Mouse (Mus musculus): ENCODE measurements around the gene Tlk2. TPM values are rescaled to one million over a fixed set of nuclear protein-coding genes. Genes with fewer than 3 reads are reported as not detected.
"Not testable (repeated sequence)": the region's sequence is repeated elsewhere in the genome, so short reads cannot be mapped to it uniquely, and the experiment has no call there.

The Tlk2 gene
- polyA plus RNA-seq (2012; ENCODE audit: insufficient read depth, insufficient read length, low replicate concordance, missing spikeins): 262 TPM in 1 of 2 replicates, not detected in the other

- Histone ChIP-seq H3K27ac (ENCODE audit: insufficient read depth, low read depth, low read length) (no peak within 1 kb of the TSS), H3K4me3 (ENCODE audit: insufficient read depth, low read depth, low read length) (no peak within 1 kb of the TSS)
- 59% methylated on average over 2 of the region's 2 CpGs for WGBS
Observed at GRCm38 (mm10) chr11:105178516-105178915, at the start of gene Tlk2. Gene Tlk2 (plus strand): TSS chr11:105178807.

GRCm38 (mm10) chr11:105135692-105136091 lies 42.9 kb upstream of the Tlk2 start:
- WGBS: 93% methylated on average over 7 of the region's 7 CpGs
- no peak overlapping the region for H3K27ac ChIP-seq (ENCODE audit: insufficient read depth, low read depth, low read length)
- H3K4me3 ChIP-seq (ENCODE audit: insufficient read depth, low read depth, low read length): no peak overlapping the region
- TF ChIP-seq CTCF (IDR thresholded peaks at IDR 0.05; ENCODE audit: insufficient read depth, low read depth, low read length) (no peak), POLR2A (IDR thresholded peaks at IDR 0.05; ENCODE audit: insufficient read depth, low read depth, low read length) (no peak)
- H3K4me1 ChIP-seq (ENCODE audit: control insufficient read depth, insufficient read depth, low read length): no peaks in the 10 kb centered on the region

More at GRCm38 (mm10) chr11:105178516-105178915, at the start of gene Tlk2:
- peaks cover 7% of the 10 kb centered on the region; the same call in 1 of the 2 replicates for H3K4me1 ChIP-seq (ENCODE audit: control insufficient read depth, insufficient read depth, low read length)
- no peak for TF ChIP-seq POLR2A (IDR thresholded peaks at IDR 0.05; ENCODE audit: insufficient read depth, low read depth, low read length)

GRCm38 (mm10) chr11:105137255-105137654 lies 41.4 kb upstream of the Tlk2 start:
- 92% methylated on average over 2 of the region's 2 CpGs for whole genome bisulfite sequencing
- H3K4me1 ChIP-seq (ENCODE audit: control insufficient read depth, insufficient read depth, low read length); H3K4me3 ChIP-seq (ENCODE audit: insufficient read depth, low read depth, low read length): not testable (repeated sequence)

GRCm38 (mm10) chr11:105140512-105140911 lies 38.1 kb upstream of the Tlk2 start:
- WGBS: 91% methylated on average over 8 of the region's 8 CpGs
- H3K27ac ChIP-seq (ENCODE audit: insufficient read depth, low read depth, low read length); H3K4me3 ChIP-seq (ENCODE audit: insufficient read depth, low read depth, low read length); H3K4me1 ChIP-seq (ENCODE audit: control insufficient read depth, insufficient read depth, low read length): not testable (repeated sequence)

More at GRCm38 (mm10) chr11:105137255-105137654, 41.4 kb upstream of the Tlk2 start:
- not testable (repeated sequence) for H3K27ac ChIP-seq (ENCODE audit: insufficient read depth, low read depth, low read length)

GRCm38 (mm10) chr11:105141115-105141514 lies 37.5 kb upstream of the Tlk2 start:
- H3K4me3 ChIP-seq (ENCODE audit: insufficient read depth, low read depth, low read length): no peak overlapping the region
- 93% methylated on average over 5 of the region's 5 CpGs for WGBS
- no peak overlapping the region for H3K27ac ChIP-seq (ENCODE audit: insufficient read depth, low read depth, low read length)
- TF ChIP-seq CTCF (IDR thresholded peaks at IDR 0.05; ENCODE audit: insufficient read depth, low read depth, low read length) (no peak), POLR2A (IDR thresholded peaks at IDR 0.05; ENCODE audit: insufficient read depth, low read depth, low read length) (no peak)
- H3K4me1 ChIP-seq (ENCODE audit: control insufficient read depth, insufficient read depth, low read length): no peaks in the 10 kb centered on the region

GRCm38 (mm10) chr11:105143564-105143963 lies 35.0 kb upstream of the Tlk2 start:
- Histone ChIP-seq H3K4me3 (ENCODE audit: insufficient read depth, low read depth, low read length) (no peak overlapping the region), H3K4me1 (ENCODE audit: control insufficient read depth, insufficient read depth, low read length) (no peaks in the 10 kb centered on the region), H3K27ac (ENCODE audit: insufficient read depth, low read depth, low read length) (no peak overlapping the region)
- TF ChIP-seq POLR2A (IDR thresholded peaks at IDR 0.05; ENCODE audit: insufficient read depth, low read depth, low read length) (no peak), CTCF (IDR thresholded peaks at IDR 0.05; ENCODE audit: insufficient read depth, low read depth, low read length) (no peak)

GRCm38 (mm10) chr11:105144084-105144483 lies 34.5 kb upstream of the Tlk2 start:
- TF ChIP-seq CTCF (IDR thresholded peaks at IDR 0.05; ENCODE audit: insufficient read depth, low read depth, low read length) (no peak), POLR2A (IDR thresholded peaks at IDR 0.05; ENCODE audit: insufficient read depth, low read depth, low read length) (no peak)
- Histone ChIP-seq H3K4me1 (ENCODE audit: control insufficient read depth, insufficient read depth, low read length) (no peaks in the 10 kb centered on the region), H3K27ac (ENCODE audit: insufficient read depth, low read depth, low read length) (no peak overlapping the region), H3K4me3 (ENCODE audit: insufficient read depth, low read depth, low read length) (no peak overlapping the region)
- 85% methylated on average over 3 of the region's 3 CpGs for WGBS

GRCm38 (mm10) chr11:105144508-105145210 lies 33.9 kb upstream of the Tlk2 start:
- Histone ChIP-seq H3K4me3 (ENCODE audit: insufficient read depth, low read depth, low read length) (no peak overlapping the region), H3K4me1 (ENCODE audit: control insufficient read depth, insufficient read depth, low read length) (no peaks in the 10 kb centered on the region), H3K27ac (ENCODE audit: insufficient read depth, low read depth, low read length) (no peak overlapping the region)
- TF ChIP-seq POLR2A (IDR thresholded peaks at IDR 0.05; ENCODE audit: insufficient read depth, low read depth, low read length): no peak
- TF ChIP-seq CTCF (IDR thresholded peaks at IDR 0.05; ENCODE audit: insufficient read depth, low read depth, low read length): no peak
- WGBS: 72% methylated on average over 11 of the region's 11 CpGs

GRCm38 (mm10) chr11:105145211-105145610 lies 33.4 kb upstream of the Tlk2 start:
- no peak overlapping the region for H3K27ac ChIP-seq (ENCODE audit: insufficient read depth, low read depth, low read length)
- no peak overlapping the region for H3K4me3 ChIP-seq (ENCODE audit: insufficient read depth, low read depth, low read length)
- 87% methylated on average over 10 of the region's 10 CpGs for WGBS
- no peak for TF ChIP-seq POLR2A (IDR thresholded peaks at IDR 0.05; ENCODE audit: insufficient read depth, low read depth, low read length)
- TF ChIP-seq CTCF (IDR thresholded peaks at IDR 0.05; ENCODE audit: insufficient read depth, low read depth, low read length): no peak
- H3K4me1 ChIP-seq (ENCODE audit: control insufficient read depth, insufficient read depth, low read length): no peaks in the 10 kb centered on the region

- TF ChIP-seq POLR2A (IDR thresholded peaks at IDR 0.05; ENCODE audit: insufficient read depth, low read depth, low read length): no peak
- no peak for TF ChIP-seq CTCF (IDR thresholded peaks at IDR 0.05; ENCODE audit: insufficient read depth, low read depth, low read length)
Observed at GRCm38 (mm10) chr11:105146593-105146992, 32.0 kb upstream of the Tlk2 start, which contains the start of gene Gm10842. Gene Gm10842 (plus strand): TSS chr11:105146893.

More at GRCm38 (mm10) chr11:105146593-105146992, 32.0 kb upstream of the Tlk2 start, which contains the start of gene Gm10842:
- no peak within 1 kb of the TSS for H3K4me3 ChIP-seq (ENCODE audit: insufficient read depth, low read depth, low read length)
- no peak within 1 kb of the TSS for H3K27ac ChIP-seq (ENCODE audit: insufficient read depth, low read depth, low read length)
- WGBS: 75% methylated on average over 3 of the region's 3 CpGs
- H3K4me1 ChIP-seq (ENCODE audit: control insufficient read depth, insufficient read depth, low read length): peaks cover 4% of the 10 kb centered on the region; the same call in 1 of the 2 replicates

All from olfactory bulb, adult 2 months (tissue).